Mouse (Mus musculus) thymus, postnatal 25 days (tissue): Measurements from ENCODE around the gene Ifi27l2b.

ENCODE experiments used
- DNase-seq: peaks from one replicate; pipeline ENCODE4 v3.0.0; 2022

The Ifi27l2b gene

GRCm38 (mm10) chr12:103433986-103434731, 22.9 kb downstream of the Ifi27l2b start, which contains the start of gene Ifi27:
Gene Ifi27, plus strand, starts transcription at chr12:103434211.
- DNase-seq: peak; percentile 69

- DNase-seq: no peak
These were observed 23.6 kb downstream of the Ifi27l2b start for GRCm38 (mm10) chr12:103433430-103433829.

- no peak for DNase-seq
These were observed 30.3 kb downstream of the Ifi27l2b start for GRCm38 (mm10) chr12:103426710-103427109.

DNA sequence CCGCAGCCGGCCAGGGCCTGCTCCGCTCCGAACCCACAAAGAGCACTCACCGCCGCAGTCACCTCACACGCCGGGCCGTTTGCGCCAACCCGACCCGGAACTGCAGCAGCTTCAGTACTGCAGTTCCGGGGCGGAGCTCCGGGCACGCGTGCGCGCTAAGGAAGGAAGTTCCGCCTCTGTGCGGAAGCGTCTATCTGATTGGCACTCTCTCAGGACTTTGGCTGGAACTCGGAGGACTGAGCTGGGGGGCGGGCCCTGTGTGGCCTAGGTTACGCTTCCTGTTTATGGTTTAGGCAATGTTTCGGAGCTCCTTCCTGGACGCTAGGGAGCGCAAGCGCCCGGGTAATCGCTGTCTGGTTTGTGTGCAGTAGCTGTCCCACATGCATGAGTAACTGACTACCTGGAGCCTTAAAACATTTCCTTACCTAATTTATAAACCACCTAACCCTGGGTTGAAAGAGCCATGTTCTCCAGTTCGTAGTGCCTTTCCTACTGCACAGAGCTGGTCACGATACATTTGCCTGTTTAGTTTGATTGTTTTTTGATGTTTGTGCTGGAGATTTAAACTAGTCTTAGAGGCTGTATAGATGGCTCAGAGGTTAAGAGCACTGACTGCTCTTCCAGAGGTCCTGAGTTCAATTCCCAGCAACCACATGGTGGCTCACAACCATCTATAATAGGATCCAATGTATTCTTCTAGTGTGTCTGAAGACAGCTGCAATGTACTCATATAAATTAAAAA, 31.1 kb downstream of the Ifi27l2b start, which contains the start of gene Ddx24:
Ddx24 (minus strand) TSS at position 102 of the 742 bp plus-strand sequence.
- DNase-seq: peak; percentile 97

DNA sequence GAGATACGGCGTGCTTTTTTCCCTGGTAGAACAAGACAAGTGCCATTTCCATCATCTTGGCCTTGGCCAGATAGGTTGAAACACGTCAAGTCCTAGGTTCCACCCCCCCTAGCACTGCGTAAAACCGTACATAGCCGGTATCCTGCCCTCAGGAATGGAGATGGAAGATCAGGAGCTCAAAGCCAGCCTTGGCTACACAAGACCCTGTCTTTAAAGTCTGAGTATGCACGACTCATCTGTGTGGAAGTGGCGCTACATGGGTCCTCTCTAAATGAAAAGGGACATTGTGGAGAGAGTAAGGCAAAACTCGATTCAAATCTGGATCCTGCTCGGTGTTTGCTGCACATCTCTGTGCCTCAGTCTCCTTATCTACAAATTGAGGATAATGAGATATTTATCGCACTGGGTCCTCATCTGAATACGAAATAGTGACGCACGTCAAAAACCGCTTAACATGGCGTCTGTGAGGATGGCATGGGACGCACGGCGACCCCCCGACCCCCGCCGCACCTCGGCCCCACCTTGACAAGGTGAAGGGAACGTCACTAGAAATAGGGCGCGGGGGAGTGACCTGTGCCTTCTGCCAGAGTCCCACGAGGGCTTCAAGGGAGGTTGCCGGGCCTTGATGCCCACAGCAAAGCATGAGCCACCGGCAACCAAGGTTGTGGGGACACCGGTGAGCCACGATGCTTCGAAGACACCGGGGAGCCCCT, 31.9 kb downstream of the Ifi27l2b start:
- DNase-seq: no peak

GRCm38 (mm10) chr12:103408144-103408543, 48.9 kb downstream of the Ifi27l2b start:
- DNase-seq: no peak

- no peak for DNase-seq
These were observed 49.3 kb downstream of the Ifi27l2b start, which contains the start of gene 9330161L09Rik for GRCm38 (mm10) chr12:103407720-103408119. Gene 9330161L09Rik, minus strand, starts transcription at chr12:103407820.

DNA sequence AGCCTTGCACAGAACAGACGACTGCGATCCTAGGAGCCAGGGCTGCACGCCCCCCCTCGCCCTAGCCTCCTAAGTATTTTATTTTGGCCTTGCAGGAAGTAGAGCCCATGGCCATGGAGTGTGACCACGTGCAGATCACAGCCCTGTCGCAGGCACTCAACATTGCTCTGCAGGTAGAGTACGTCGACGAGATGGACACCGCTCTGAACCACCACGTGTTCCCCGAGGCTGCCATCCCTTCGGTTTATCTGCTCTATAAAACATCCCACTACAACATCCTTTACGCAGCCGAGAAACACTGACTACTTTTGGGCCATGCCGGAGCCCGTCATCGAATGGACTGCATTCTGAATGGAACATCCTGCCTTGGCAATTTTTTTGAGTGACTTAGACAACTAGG, 52.9 kb downstream of the Ifi27l2b start:
- DNase-seq: no peak
